7 mouse cellular contexts compared by ENCODE assay signal in genomic region chr19:18653058-18653457, GRCm38 (mm10).
"Had no signal": no experiment of that assay in that cellular context is flagged by ENCODE, and none has a peak within 500 bp of the region (broad histone marks: within the 10 kb centered on the region; RNA-seq: fewer than 3 reads in every experiment).

No protein-coding gene starts in this region.

- H3K4me3 ChIP-seq: limb, embryonic 13.5 days; midbrain, embryonic 12.5 days had no signal

- H3K27me3 ChIP-seq: limb, embryonic 13.5 days; midbrain, embryonic 12.5 days had no signal

- H3K27ac ChIP-seq: limb, embryonic 13.5 days; liver, embryonic 14.5 days; midbrain, embryonic 12.5 days had no signal

- H3K9me3 ChIP-seq: limb, embryonic 13.5 days; midbrain, embryonic 12.5 days had no signal

- H3K4me2 ChIP-seq: limb, embryonic 13.5 days; midbrain, embryonic 12.5 days had no signal

- DNase-seq: lung, adult 18-20 months; right cerebral cortex, postnatal 25 days; thymus, adult 18-20 months; thymus, postnatal 14 days had no signal

- H3K9ac ChIP-seq: limb, embryonic 13.5 days; liver, embryonic 14.5 days; midbrain, embryonic 12.5 days had no signal

- H3K4me1 ChIP-seq: limb, embryonic 13.5 days; midbrain, embryonic 12.5 days had no signal

- H3K36me3 ChIP-seq: limb, embryonic 13.5 days; midbrain, embryonic 12.5 days had no signal
